1 mouse cellular context compared by ENCODE assay signal in the genomic region with DNA sequence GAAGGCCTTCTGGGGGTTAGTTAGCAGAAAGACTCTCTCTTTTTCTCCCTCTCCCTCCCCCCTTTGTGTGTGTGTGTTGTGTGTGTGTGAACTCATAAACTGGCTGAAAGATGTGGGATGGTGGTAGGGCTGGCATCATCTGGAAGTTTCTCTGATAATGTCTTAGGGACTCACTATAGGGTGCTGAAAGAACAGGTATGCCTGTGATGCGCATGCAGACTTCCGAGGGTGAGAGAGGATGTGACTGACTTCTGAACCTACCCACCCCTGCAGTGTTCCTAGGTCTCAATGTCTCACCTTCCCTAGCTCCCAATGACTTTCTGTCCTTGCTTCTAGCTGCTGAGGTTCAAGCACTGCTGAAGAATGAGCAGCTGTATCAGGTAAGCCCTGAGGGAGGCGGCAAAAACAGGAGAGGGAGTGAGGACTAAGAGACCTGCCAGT.
TF ChIP-seq lines count a peak whose summit lies in the region.

No protein-coding gene starts in this region.

TF ChIP-seq in CH12.LX, 34 proteins besides CTCF, POLR2A, EP300 and RAD21:
- TF ChIP-seq ZNF384 (IDR thresholded peaks at IDR 0.05; ENCODE audit: low read depth, low read length) (no peak), NRF1 (IDR thresholded peaks at IDR 0.05; ENCODE audit: low read depth, low read length) (0 out of 2 replicates have a peak, but pooled peaks have one; percentile 18), JUND (conservative IDR thresholded peaks at IDR 0.05; ENCODE audit: low read depth, low read length) (no peak), MXI1 (IDR thresholded peaks at IDR 0.05; ENCODE audit: low read depth, low read length) (0 out of 2 replicates have a peak, but pooled peaks have one; percentile 14), SMC3 (IDR thresholded peaks at IDR 0.05; ENCODE audit: low read depth, low read length) (no peak), TBP (conservative IDR thresholded peaks at IDR 0.05; ENCODE audit: low read depth, low read length) (no peak), CHD1 (IDR thresholded peaks at IDR 0.05; ENCODE audit: low read depth, low read length) (peak; percentile 68; the same call in 1 of the 2 replicates), UBTF (IDR thresholded peaks at IDR 0.05; ENCODE audit: low read depth, low read length) (0 out of 2 replicates have a peak, but pooled peaks have one; percentile 36)
